Mouse (Mus musculus) layer of hippocampus, postnatal 36 days (tissue): ENCODE data around the gene 1700014D04Rik. TPM values are rescaled to one million over a fixed set of nuclear protein-coding genes. Genes with fewer than 3 reads are reported as not detected.

Experiments used
- total RNA-seq, 2 experiments: library from RNA; stranded (reverse); gene quantifications; 2 replicates each; pipeline ENCODE4 v1.2.3; 2021

The 1700014D04Rik gene
- total RNA-seq, 2 experiments from 2014 or later: 0.55 to 1.0 TPM

Other genes starting within 250 kb of the 1700014D04Rik start
- gene Agtpbp1, start 161.5 kb downstream of the 1700014D04Rik start, total RNA-seq: 100 to 1,000 TPM; 347 to 388 TPM
- 100 to 1,000 TPM; 104 to 106 TPM for gene Naa35, start 161.5 kb downstream of the 1700014D04Rik start, total RNA-seq
- 10 to 100 TPM; 64.3 to 74.2 TPM for gene Golm1, start 70.9 kb downstream of the 1700014D04Rik start, total RNA-seq
- not detected for gene 4921517D22Rik, start 52.6 kb downstream of the 1700014D04Rik start, total RNA-seq
- gene Spata31d1a, start 36.4 kb downstream of the 1700014D04Rik start, total RNA-seq: under 1 TPM; 0.08 to 0.40 TPM
- under 1 TPM; 0.07 to 0.20 TPM for gene Spata31d1b, start 34.5 kb downstream of the 1700014D04Rik start, total RNA-seq
- not detected for gene Spata31d1d, start 15.0 kb downstream of the 1700014D04Rik start, total RNA-seq
- gene Isca1, start 23.1 kb upstream of the 1700014D04Rik start, total RNA-seq: 100 to 1,000 TPM; 142 to 155 TPM
- not detected for gene Gm49354, start 35.5 kb upstream of the 1700014D04Rik start, total RNA-seq
- 10 to 100 TPM; 60.2 to 61.2 TPM for gene Tut7, start 76.4 kb upstream of the 1700014D04Rik start, total RNA-seq